Mouse (Mus musculus): ENCODE results near the gene AC192777.2. TPM values are rescaled to one million over a fixed set of nuclear protein-coding genes. Genes with fewer than 3 reads are reported as not detected.
"Not testable (repeated sequence)": the region's sequence is repeated elsewhere in the genome, so short reads cannot be mapped to it uniquely, and the experiment has no call there.

AC192777.2 gene
- polyA plus RNA-seq (2012; rRNA removed): not detected in 2 replicates

DNA sequence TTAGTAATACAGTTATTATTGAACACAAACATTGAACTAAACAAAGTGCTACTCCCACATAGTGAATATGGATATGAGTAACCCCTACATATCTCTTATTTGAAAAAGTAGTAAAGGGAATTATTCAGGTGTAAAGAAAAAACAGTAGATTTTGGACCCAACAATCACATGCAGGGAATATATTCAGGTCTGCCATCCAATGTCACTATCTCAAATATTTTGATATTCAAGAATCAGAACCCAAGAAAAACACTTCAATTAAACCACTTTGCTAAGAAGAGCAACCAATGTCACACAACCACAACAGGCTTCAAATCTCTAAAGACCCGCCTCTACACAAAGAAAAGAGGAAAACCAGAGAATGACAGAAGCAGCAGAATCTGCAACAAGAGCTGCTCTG lies at the start of gene AC192777.2:
AC192777.2 (plus strand) TSS at position 301 of the 400 bp plus-strand sequence.
- H3K27me3 ChIP-seq (ENCODE audit: control insufficient read depth, insufficient read depth, low read length); H3K4me3 ChIP-seq (ENCODE audit: low read depth, low read length); H3K27ac ChIP-seq (ENCODE audit: insufficient read depth, low read depth, low read length); H3K4me1 ChIP-seq (ENCODE audit: control insufficient read depth, insufficient read depth, insufficient read length, low read length); H3K36me3 ChIP-seq (ENCODE audit: control insufficient read depth, insufficient read depth, low read length): not testable (repeated sequence)
- 85% methylated on average over 1 of the region's 1 CpGs for WGBS

DNA sequence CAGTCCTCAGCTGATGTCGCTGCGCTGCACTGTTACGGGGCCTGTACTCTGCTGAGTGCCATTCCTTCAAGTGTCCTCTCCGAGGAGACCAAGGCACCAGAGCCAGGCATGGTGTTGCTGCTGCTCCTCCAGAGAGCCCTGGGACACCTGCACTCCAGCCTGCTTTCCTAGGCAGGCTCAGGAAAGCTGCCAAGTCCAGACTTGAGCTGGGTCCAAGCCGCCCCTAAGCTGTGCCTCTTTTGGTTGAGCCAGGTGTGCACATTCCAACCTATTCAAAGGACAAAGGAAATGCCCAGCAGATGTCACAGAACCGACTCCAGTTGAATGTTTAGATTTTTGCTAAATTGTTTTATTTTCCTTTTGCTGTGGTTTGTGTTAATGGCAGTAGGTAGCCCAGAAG lies 20.9 kb downstream of the AC192777.2 start:
- not testable (repeated sequence) for H3K27ac ChIP-seq (ENCODE audit: insufficient read depth, low read depth, low read length); H3K36me3 ChIP-seq (ENCODE audit: control insufficient read depth, insufficient read depth, low read length); H3K4me1 ChIP-seq (ENCODE audit: control insufficient read depth, insufficient read depth, insufficient read length, low read length); H3K27me3 ChIP-seq (ENCODE audit: control insufficient read depth, insufficient read depth, low read length); H3K4me3 ChIP-seq (ENCODE audit: low read depth, low read length)
- 86% methylated on average over 6 of the region's 6 CpGs for WGBS

DNA sequence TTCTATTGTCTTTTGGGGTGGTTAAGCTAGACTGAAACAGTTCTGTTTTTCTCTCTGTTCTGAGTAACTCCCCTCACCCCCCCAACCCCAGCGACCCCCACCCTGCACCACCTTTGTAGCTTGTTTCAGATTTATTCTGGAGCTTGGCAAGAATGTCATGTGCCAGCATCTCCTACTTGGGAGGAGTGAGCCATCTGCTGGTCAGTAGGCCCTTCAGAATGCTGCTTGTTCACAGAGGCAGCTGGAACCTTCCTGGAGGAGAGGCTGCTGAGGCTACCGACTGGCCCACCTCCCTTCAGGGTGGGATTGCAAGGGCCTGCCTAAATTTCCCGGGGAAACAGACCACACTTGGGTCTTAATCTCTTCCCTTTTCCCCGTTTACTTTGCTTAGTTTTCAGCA lies 21.6 kb downstream of the AC192777.2 start:
- not testable (repeated sequence) for H3K36me3 ChIP-seq (ENCODE audit: control insufficient read depth, insufficient read depth, low read length); H3K4me3 ChIP-seq (ENCODE audit: low read depth, low read length); H3K27me3 ChIP-seq (ENCODE audit: control insufficient read depth, insufficient read depth, low read length); H3K27ac ChIP-seq (ENCODE audit: insufficient read depth, low read depth, low read length); H3K4me1 ChIP-seq (ENCODE audit: control insufficient read depth, insufficient read depth, insufficient read length, low read length)
- 41% methylated on average over 4 of the region's 4 CpGs for WGBS

Other genes with a start within 250 kb of the AC192777.2 start
- not detected in 2 replicates for gene Esp38, start 144.9 kb upstream of the AC192777.2 start, polyA plus RNA-seq (2012; rRNA removed)
- not detected in 2 replicates for gene Pgk2, start 113.2 kb downstream of the AC192777.2 start, polyA plus RNA-seq (2012; rRNA removed)
- not detected in 2 replicates for gene Crisp3, start 146.8 kb downstream of the AC192777.2 start, polyA plus RNA-seq (2012; rRNA removed)
- gene Crisp1, start 223.8 kb downstream of the AC192777.2 start, polyA plus RNA-seq (2012; rRNA removed): not detected in 2 replicates